Mouse (Mus musculus) effector memory CD4-positive, alpha-beta T cell, adult 7 months (primary cell): Measurements from ENCODE around the gene Pithd1. TPM values are rescaled to one million over a fixed set of nuclear protein-coding genes. Genes with fewer than 3 reads are reported as not detected.

Source experiments
- polyA plus RNA-seq: library from polyadenylated mRNA; unstranded; fragments of 100-300 nt; shearing (Covaris generic); gene quantifications from one replicate; pipeline ENCODE4 v1.2.1, GENCODE M21; 2017

Gene Pithd1
- polyA plus RNA-seq, result 50.7 TPM

GRCm38 (mm10) chr4:135986943-135987710 lies at the start of gene Pithd1:
Pithd1 (minus strand) TSS chr4:135987264.

DNA sequence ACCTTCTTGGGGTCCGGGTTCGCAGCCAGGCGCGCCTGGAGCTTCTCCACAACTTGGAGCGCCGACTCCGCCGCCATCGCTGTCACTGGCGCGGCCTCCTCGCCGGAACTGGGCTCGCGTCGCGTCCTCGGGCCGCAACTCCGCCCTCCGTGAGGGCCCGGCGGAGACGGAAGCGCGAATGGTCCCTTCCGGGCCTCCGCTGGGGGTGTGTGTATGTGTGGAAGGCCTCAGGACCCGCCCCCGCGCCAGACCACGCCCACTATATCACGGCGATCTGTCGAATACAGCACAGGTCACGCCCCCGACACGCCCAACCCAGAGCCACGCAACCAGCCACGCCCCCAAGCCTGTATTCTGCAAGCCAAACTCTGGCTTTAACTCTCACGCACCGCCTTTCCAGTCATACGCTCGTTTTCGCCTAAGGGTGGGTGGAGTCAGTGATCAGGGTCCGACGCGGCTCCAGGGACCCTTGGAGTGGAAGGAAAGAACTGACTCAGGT lies 34.5 kb upstream of the Pithd1 start, which contains the start of gene Eloa:
Eloa (minus strand) TSS at position 215 of the 499 bp plus-strand sequence.

DNA sequence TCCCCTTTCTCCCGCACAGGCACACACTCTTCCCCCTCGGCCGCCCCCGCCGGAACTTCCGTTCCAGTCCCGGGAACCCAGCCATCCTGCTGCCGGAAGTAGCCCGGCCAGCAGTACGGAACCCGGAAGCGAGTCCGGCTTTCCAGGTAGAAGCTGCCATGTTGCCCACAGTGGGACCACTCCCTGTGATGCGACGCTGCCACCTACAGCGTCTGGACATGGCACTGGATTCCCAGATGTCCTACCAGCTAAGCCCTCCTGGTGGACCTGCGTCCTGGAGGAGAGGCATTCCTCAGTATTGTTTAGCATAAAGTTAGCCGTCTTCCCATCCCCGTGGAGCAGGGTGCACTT lies 14.5 kb downstream of the Pithd1 start, which contains the start of gene Lypla2:
Lypla2 (minus strand) TSS at position 71 of the 351 bp plus-strand sequence.

DNA sequence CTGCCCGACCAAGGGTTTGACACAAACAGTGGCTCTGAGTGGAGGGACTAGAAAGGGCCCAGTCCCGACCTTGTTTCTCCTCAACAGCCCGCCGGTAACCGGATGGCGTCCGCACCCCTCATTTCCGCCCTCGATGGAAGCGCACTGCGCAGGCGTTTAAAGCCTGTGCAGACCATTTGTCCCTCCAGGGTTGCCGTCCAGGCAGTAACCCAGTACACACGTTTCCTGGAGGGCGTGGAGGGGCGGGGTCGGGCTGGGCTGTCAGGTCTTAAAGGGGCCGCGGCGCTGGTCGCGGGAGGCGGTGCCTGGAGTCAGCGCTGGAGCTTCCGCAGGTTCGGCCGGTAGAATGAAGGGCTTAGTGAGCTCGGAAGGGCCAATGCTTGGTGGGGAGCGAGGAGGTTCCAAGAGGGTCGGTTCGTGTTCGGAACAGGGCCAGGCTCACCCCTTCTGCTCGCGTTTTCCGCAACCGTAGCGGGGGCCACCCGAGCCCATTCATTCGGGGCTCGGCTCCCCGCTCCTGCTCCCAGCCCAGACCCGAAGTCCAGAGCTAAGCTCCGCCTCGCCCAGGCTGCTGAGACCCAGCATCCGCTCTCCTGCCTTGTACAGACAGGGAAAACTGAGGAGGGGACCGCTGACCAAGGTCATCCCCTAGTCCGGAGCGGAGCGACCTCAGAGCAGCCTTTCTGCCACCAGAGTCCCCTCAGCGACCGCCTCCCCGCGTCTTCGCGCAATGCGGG lies 23.4 kb downstream of the Pithd1 start, which contains the start of gene Gale:
Gale (plus strand) TSS at position 271 of the 737 bp plus-strand sequence.

GRCm38 (mm10) chr4:135946278-135946658 lies 40.8 kb downstream of the Pithd1 start, which contains the start of gene Hmgcl:
Hmgcl (plus strand) TSS chr4:135946448.

Other genes with a start within 250 kb of the Pithd1 start
- gene Myom3, start 227.5 kb downstream of the Pithd1 start, polyA plus RNA-seq, result 0.21 TPM
- gene Srsf10, start 131.5 kb downstream of the Pithd1 start, polyA plus RNA-seq, result 165 TPM
- 183 TPM for gene Pnrc2, start 113.4 kb downstream of the Pithd1 start, polyA plus RNA-seq
- gene Cnr2, start 91.9 kb downstream of the Pithd1 start, polyA plus RNA-seq, result 1.9 TPM
- 78.3 TPM for gene Fuca1, start 66.5 kb downstream of the Pithd1 start, polyA plus RNA-seq
- gene Hmgcl, start 40.8 kb downstream of the Pithd1 start, polyA plus RNA-seq, result 38.1 TPM
- 33.1 TPM for gene Gale, start 23.5 kb downstream of the Pithd1 start, polyA plus RNA-seq
- 249 TPM for gene Lypla2, start 14.6 kb downstream of the Pithd1 start, polyA plus RNA-seq
- gene Eloa, start 34.5 kb upstream of the Pithd1 start, polyA plus RNA-seq, result 51.7 TPM
- gene Rpl11, start 66.2 kb upstream of the Pithd1 start, polyA plus RNA-seq, result 306 TPM
- gene Id3, start 156.2 kb upstream of the Pithd1 start, polyA plus RNA-seq, result 12.6 TPM
- 2.9 TPM for gene E2f2, start 185.1 kb upstream of the Pithd1 start, polyA plus RNA-seq
- not detected for gene Asap3, start 219.1 kb upstream of the Pithd1 start, polyA plus RNA-seq